Mouse (Mus musculus): ENCODE results near the gene Gm21985. TPM values are rescaled to one million over a fixed set of nuclear protein-coding genes. Genes with fewer than 3 reads are reported as not detected.

The Gm21985 gene
- polyA plus RNA-seq, 1 experiment from 2014 or later = not detected

DNA sequence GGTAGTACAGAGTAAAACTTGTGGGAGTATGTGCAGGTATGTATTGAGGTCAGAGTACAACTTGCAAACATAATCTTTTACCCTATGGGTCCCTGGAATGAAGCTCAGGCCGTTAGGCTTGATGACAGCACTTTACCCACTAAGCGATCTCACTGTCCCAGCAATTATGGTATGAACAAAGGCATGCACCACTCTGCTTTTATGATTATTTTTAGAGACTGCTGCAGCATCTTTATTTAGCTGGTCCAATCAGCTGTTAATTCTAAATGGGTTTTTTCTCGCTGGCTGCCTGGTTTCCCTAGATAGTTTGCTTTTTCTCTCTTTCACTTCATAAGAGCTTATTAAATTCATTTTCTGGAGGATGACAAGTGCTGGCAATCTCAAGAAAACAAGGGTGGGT, 30.1 kb downstream of the Gm21985 start:
- no peak for TF ChIP-seq CTCF (IDR thresholded peaks at IDR 0.05; ENCODE audit: low read depth)
- no peaks in the 10 kb centered on the region for H3K4me1 ChIP-seq (ENCODE audit: insufficient read depth)
- no peaks in the 10 kb centered on the region for H3K36me3 ChIP-seq (ENCODE audit: insufficient read depth)
- H3K4me2 ChIP-seq = no peak overlapping the region
- DNase-seq (no peak), ATAC-seq (ENCODE audit: insufficient read depth) (no peak)
- no peaks in the 10 kb centered on the region for H3K27me3 ChIP-seq (ENCODE audit: insufficient read depth, low read length)
- WGBS = 81% methylated on average over 3 of the region's 3 CpGs
- H3K4me3 ChIP-seq (ENCODE audit: low read depth, low read length) = no peak overlapping the region
- H3K9ac ChIP-seq = no peak overlapping the region
- H3K9me3 ChIP-seq (ENCODE audit: low read depth, low read length) = no peaks in the 10 kb centered on the region
- no peak overlapping the region for H3K27ac ChIP-seq (ENCODE audit: low read depth)

- H3K9ac ChIP-seq = no peak overlapping the region
- H3K36me3 ChIP-seq (ENCODE audit: insufficient read depth) = no peaks in the 10 kb centered on the region
- WGBS = 89% methylated on average over 4 of the region's 4 CpGs
- ATAC-seq (ENCODE audit: insufficient read depth) = no peak
- H3K4me3 ChIP-seq (ENCODE audit: low read depth, low read length) = no peak overlapping the region
- H3K9me3 ChIP-seq (ENCODE audit: low read depth, low read length) = no peaks in the 10 kb centered on the region
- no peak overlapping the region for H3K27ac ChIP-seq (ENCODE audit: low read depth)
- no peaks in the 10 kb centered on the region for H3K4me1 ChIP-seq (ENCODE audit: insufficient read depth)
- H3K4me2 ChIP-seq = no peak overlapping the region
- no peaks in the 10 kb centered on the region for H3K27me3 ChIP-seq (ENCODE audit: insufficient read depth, low read length)
- no peak for DNase-seq
- no peak for TF ChIP-seq CTCF (IDR thresholded peaks at IDR 0.05; ENCODE audit: low read depth)
Observed at GRCm38 (mm10) chr2:112298221-112298620, 32.1 kb downstream of the Gm21985 start.

DNA sequence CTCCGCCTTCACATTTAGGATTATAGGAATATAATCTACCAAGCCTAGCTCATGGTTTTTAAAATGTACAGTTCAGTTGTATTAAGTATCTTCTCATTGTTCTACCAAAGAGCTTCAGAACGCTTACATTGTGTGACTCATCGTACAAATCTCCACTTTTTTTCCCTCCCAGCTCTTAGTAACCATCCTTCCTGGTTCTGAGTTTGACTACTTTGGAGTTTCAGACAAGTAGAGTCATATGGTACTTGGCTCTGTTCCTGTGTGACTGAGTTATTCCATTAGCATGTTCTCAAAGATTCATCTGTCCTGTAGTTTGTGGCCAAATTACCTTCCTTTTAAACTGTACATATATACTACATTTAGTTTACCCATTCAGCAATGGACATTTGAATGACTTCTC, 42.6 kb downstream of the Gm21985 start:
- ATAC-seq (ENCODE audit: insufficient read depth) = no peak

GRCm38 (mm10) chr2:112309161-112309600, 43.1 kb downstream of the Gm21985 start:
- no peak overlapping the region for H3K27ac ChIP-seq (ENCODE audit: low read depth)
- H3K9me3 ChIP-seq (ENCODE audit: low read depth, low read length) = no peaks in the 10 kb centered on the region
- no peak overlapping the region for H3K9ac ChIP-seq
- 40% methylated on average over 10 of the region's 10 CpGs for WGBS
- no peaks in the 10 kb centered on the region for H3K36me3 ChIP-seq (ENCODE audit: insufficient read depth)
- no peaks in the 10 kb centered on the region for H3K27me3 ChIP-seq (ENCODE audit: insufficient read depth, low read length)
- ATAC-seq (ENCODE audit: insufficient read depth) (peak; percentile 52; the same call in 1 of the 2 replicates), DNase-seq (peak; percentile 49)
- no peak overlapping the region for H3K4me2 ChIP-seq
- no peaks in the 10 kb centered on the region for H3K4me1 ChIP-seq (ENCODE audit: insufficient read depth)
- no peak for TF ChIP-seq CTCF (IDR thresholded peaks at IDR 0.05; ENCODE audit: low read depth)
- H3K4me3 ChIP-seq (ENCODE audit: low read depth, low read length) = no peak overlapping the region

More for the DNA sequence above, 42.6 kb downstream of the Gm21985 start:
- Histone ChIP-seq H3K4me2 (no peak overlapping the region), H3K9ac (no peak overlapping the region), H3K4me1 (ENCODE audit: insufficient read depth) (no peaks in the 10 kb centered on the region), H3K27ac (ENCODE audit: low read depth) (no peak overlapping the region), H3K4me3 (ENCODE audit: low read depth, low read length) (no peak overlapping the region), H3K27me3 (ENCODE audit: insufficient read depth, low read length) (no peaks in the 10 kb centered on the region), H3K9me3 (ENCODE audit: low read depth, low read length) (no peaks in the 10 kb centered on the region), H3K36me3 (ENCODE audit: insufficient read depth) (no peaks in the 10 kb centered on the region)
- no peak for TF ChIP-seq CTCF (IDR thresholded peaks at IDR 0.05; ENCODE audit: low read depth)
- DNase-seq = no peak
- 81% methylated on average over 3 of the region's 3 CpGs for WGBS

DNA sequence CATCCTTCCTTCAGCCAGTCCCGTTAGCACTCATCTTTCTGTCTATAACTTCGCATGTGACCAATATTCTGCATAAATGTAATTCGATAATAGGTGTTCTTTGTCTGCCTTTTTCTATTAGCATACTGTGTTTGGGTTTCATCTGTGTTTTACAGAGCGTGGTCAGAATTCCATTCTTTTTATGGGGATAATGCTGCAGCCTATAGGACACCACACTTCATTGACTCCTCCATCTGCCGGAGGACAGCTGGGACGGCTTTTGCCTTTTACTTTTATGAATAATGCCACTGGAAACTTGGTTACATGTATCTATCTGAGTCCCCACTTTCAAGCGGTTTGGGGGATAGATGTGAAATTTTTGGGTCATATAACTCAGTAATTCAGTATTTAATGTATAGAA, 49.5 kb downstream of the Gm21985 start:
- 88% methylated on average over 7 of the region's 7 CpGs for WGBS
- no peak for ATAC-seq (ENCODE audit: insufficient read depth)

GRCm38 (mm10) chr2:112318227-112318626, 52.1 kb downstream of the Gm21985 start:
- WGBS = 85% methylated on average over 2 of the region's 2 CpGs
- DNase-seq (no peak), ATAC-seq (ENCODE audit: insufficient read depth) (no peak)
- no peak overlapping the region for H3K27ac ChIP-seq (ENCODE audit: low read depth)
- H3K9ac ChIP-seq = no peak overlapping the region
- no peak overlapping the region for H3K4me2 ChIP-seq
- no peaks in the 10 kb centered on the region for H3K27me3 ChIP-seq (ENCODE audit: insufficient read depth, low read length)
- no peaks in the 10 kb centered on the region for H3K4me1 ChIP-seq (ENCODE audit: insufficient read depth)
- no peak overlapping the region for H3K4me3 ChIP-seq (ENCODE audit: low read depth, low read length)
- H3K9me3 ChIP-seq (ENCODE audit: low read depth, low read length) = no peaks in the 10 kb centered on the region
- no peaks in the 10 kb centered on the region for H3K36me3 ChIP-seq (ENCODE audit: insufficient read depth)
- TF ChIP-seq CTCF (IDR thresholded peaks at IDR 0.05; ENCODE audit: low read depth) = no peak

More for the DNA sequence above, 49.5 kb downstream of the Gm21985 start:
- no peak for TF ChIP-seq CTCF (IDR thresholded peaks at IDR 0.05; ENCODE audit: low read depth)
- no peaks in the 10 kb centered on the region for H3K9me3 ChIP-seq (ENCODE audit: low read depth, low read length)
- no peaks in the 10 kb centered on the region for H3K36me3 ChIP-seq (ENCODE audit: insufficient read depth)
- H3K4me3 ChIP-seq (ENCODE audit: low read depth, low read length) = no peak overlapping the region
- DNase-seq = no peak
- no peaks in the 10 kb centered on the region for H3K4me1 ChIP-seq (ENCODE audit: insufficient read depth)
- H3K27me3 ChIP-seq (ENCODE audit: insufficient read depth, low read length) = no peaks in the 10 kb centered on the region
- H3K9ac ChIP-seq = no peak overlapping the region
- H3K27ac ChIP-seq (ENCODE audit: low read depth) = no peak overlapping the region
- H3K4me2 ChIP-seq = no peak overlapping the region

GRCm38 (mm10) chr2:112318905-112319304, 52.8 kb downstream of the Gm21985 start:
- DNase-seq (no peak), ATAC-seq (ENCODE audit: insufficient read depth) (no peak)
- no peaks in the 10 kb centered on the region for H3K36me3 ChIP-seq (ENCODE audit: insufficient read depth)
- no peaks in the 10 kb centered on the region for H3K27me3 ChIP-seq (ENCODE audit: insufficient read depth, low read length)
- H3K4me2 ChIP-seq = no peak overlapping the region
- H3K27ac ChIP-seq (ENCODE audit: low read depth) = no peak overlapping the region
- WGBS = 74% methylated on average over 7 of the region's 7 CpGs
- H3K9me3 ChIP-seq (ENCODE audit: low read depth, low read length) = no peaks in the 10 kb centered on the region
- no peak for TF ChIP-seq CTCF (IDR thresholded peaks at IDR 0.05; ENCODE audit: low read depth)
- H3K4me3 ChIP-seq (ENCODE audit: low read depth, low read length) = no peak overlapping the region
- H3K9ac ChIP-seq = no peak overlapping the region
- H3K4me1 ChIP-seq (ENCODE audit: insufficient read depth) = no peaks in the 10 kb centered on the region
